Mouse (Mus musculus): Measurements from ENCODE around the gene Zfp455. TPM values are rescaled to one million over a fixed set of nuclear protein-coding genes. Genes with fewer than 3 reads are reported as not detected.
A peak's percentile ranks its signal among the peaks of the same experiment; 100 is the strongest.
"Not testable (repeated sequence)": the region's sequence is repeated elsewhere in the genome, so short reads cannot be mapped to it uniquely, and the experiment has no call there.

Zfp455 gene
- 0.83 and 1.7 TPM in 2 replicates for polyA plus RNA-seq (2016; fragmentation: Nextera tagmentation; extraction: Ambion mirVana)

DNA sequence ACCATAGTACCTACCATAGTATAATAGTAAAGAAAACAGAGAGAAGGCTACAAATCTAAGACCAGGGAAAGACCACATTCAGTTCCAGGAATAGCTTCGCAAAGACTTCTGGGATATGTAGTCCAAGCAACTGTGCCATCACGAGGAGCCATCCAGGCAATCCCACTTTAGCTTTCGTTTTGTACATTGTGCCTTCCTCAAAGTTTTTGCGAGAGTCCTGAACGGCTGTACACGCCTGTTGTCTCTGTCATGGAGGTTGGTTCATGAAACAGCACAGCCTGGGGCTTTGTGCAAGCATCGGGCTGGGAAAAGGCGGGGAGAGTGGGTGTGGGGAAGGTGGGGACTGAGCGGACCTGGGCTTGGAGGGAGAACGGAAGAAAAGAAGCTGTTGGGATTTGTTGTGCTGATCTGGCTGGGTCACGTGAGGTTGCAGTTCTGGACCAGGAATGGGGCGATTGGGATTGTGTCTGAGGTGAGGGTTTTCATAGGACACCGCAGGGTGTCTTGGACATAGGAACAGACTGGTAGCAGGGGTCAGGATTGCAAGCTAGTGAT, at the start of gene Zfp455:
Gene Zfp455 (plus strand): TSS at position 167 of the 555 bp plus-strand sequence.
- Histone ChIP-seq H3K4me3 (peak within 1 kb of the TSS; percentile 67), H3K4me1 (no peaks in the 10 kb centered on the region), H3K4me2 (replicated peaks) (peak within 1 kb of the TSS; percentile 65), H3K36me3 (no peaks in the 10 kb centered on the region), H3K27me3 (no peaks in the 10 kb centered on the region), H3K27ac (replicated peaks) (no peak within 1 kb of the TSS), H3K9me3 (no peaks in the 10 kb centered on the region), H3K9ac (replicated peaks) (peak within 1 kb of the TSS; percentile 69)
- WGBS = 2% methylated on average over 13 of the region's 13 CpGs
- ATAC-seq (ENCODE audit: low FRiP score, low read depth) = peak; percentile 93

DNA sequence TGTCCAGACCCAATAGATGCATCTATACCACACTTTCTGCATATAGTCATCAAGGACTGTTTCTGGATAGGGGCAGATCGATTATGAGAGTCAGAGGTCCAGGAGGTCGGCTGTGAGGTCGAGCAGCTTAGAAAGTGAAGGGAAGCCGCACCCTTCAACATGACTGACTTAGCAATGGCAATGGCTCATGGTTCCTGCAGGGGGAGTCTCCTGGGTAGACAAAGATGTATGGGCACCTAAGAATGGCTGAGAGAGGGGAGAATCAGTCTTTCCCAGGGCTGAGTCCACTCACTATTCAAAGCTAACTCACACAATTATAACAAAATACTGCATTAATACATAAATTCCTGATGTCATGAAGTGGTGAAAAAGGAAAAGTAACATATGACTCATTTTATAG, 28.2 kb upstream of the Zfp455 start:
- H3K4me1 ChIP-seq; H3K36me3 ChIP-seq; H3K4me3 ChIP-seq; H3K27ac ChIP-seq (replicated peaks); H3K27me3 ChIP-seq; H3K9me3 ChIP-seq; ATAC-seq (ENCODE audit: low FRiP score, low read depth); H3K9ac ChIP-seq (replicated peaks); H3K4me2 ChIP-seq (replicated peaks): not testable (repeated sequence)
- whole genome bisulfite sequencing = 62% methylated on average over 4 of the region's 4 CpGs

DNA sequence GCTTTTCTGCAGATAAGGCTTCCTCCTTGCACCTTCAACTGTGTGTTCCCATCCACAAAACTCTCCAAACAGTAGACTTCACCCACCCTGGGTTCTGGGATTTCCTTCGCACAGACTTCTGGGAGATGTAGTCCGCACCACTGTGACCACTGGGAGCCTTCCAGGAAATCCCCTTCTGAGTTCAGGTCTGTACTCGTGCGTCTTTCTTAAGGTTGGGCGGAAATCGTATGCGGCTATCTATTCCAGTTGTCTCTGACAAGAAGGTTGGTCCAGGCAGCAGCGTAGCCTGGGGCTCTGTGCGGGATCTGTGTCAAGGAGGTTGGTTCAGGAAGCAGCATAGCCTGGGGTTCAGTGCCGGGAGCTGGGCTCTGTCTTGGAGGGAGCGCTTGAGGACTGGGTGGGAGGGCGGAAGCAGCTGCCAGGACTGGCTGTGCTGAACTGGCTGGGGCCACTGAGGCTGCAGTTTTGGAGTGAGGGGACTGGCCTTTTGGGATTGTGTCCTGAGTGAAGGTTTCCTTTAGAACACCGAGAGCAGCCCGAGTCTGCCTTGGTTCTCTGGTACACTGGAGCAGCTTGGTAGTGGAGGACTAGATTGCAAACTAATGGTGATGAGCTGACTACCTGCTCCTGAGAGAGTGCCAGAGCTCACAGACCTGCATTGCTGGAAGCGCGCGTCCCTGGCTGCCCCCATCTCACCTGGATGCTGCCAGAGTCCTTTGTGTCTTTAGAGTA, 21.1 kb upstream of the Zfp455 start, which contains the start of gene Rsl1:
Gene Rsl1 (plus strand): TSS at position 192 of the 732 bp plus-strand sequence.
- ATAC-seq (ENCODE audit: low FRiP score, low read depth) = peak; percentile 98
- 3% methylated on average over 17 of the region's 17 CpGs for WGBS
- not testable (repeated sequence) for H3K27me3 ChIP-seq; H3K36me3 ChIP-seq; H3K27ac ChIP-seq (replicated peaks); H3K4me1 ChIP-seq; H3K9me3 ChIP-seq
- Histone ChIP-seq H3K4me3 (peak within 1 kb of the TSS; percentile 72), H3K4me2 (replicated peaks) (peak within 1 kb of the TSS; percentile 59), H3K9ac (replicated peaks) (peak within 1 kb of the TSS; percentile 73)

DNA sequence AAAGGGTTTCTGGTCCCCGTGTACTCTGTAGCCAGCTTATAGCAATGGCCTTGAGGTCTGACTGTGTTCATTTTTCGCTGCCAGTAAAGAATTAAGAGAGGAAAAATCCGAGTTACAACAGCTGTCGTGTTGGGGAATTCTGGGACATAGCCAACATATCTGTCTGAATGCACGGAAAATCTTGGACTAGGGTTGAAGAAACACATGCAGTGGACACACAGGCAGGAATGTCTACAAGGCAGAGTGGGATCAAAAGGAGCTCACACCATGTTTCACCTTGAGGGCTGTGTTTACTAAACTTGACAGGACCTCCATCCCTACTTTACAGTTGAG, 20.6 kb upstream of the Zfp455 start:
- no peaks in the 10 kb centered on the region for H3K4me1 ChIP-seq
- no peak for ATAC-seq (ENCODE audit: low FRiP score, low read depth)
- peaks cover 8% of the 10 kb centered on the region; the same call in 1 of the 2 replicates for H3K36me3 ChIP-seq
- H3K4me2 ChIP-seq (replicated peaks) = peak overlapping the region; percentile 59
- H3K9ac ChIP-seq (replicated peaks) = peak overlapping the region; percentile 73
- no peaks in the 10 kb centered on the region for H3K9me3 ChIP-seq
- peak overlapping the region; percentile 72 for H3K4me3 ChIP-seq
- no peaks in the 10 kb centered on the region for H3K27me3 ChIP-seq
- no peak overlapping the region for H3K27ac ChIP-seq (replicated peaks)
- 27% methylated on average over 5 of the region's 5 CpGs for WGBS

DNA sequence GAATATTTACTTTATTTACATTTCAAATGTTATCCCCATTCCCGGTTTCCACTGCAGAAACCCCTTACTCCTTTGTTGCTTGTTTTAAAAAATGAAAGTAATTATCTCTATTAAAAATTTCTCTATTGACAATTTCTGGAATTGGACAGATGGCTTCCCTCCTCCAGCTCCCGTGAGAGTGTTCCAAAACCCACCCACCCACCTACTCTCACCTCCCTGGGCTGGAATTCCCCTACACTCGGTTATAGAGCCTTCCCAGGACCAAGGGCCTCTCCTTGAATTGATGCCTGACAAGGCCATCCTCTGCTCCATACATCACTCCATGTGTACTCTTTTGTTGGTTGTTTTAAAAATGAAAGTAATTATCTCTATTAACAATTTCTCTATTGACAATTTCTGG, 7.3 kb downstream of the Zfp455 start:
- Histone ChIP-seq H3K4me2 (replicated peaks) (no peak overlapping the region), H3K27me3 (no peaks in the 10 kb centered on the region), H3K36me3 (no peaks in the 10 kb centered on the region), H3K9ac (replicated peaks) (no peak overlapping the region), H3K4me1 (no peaks in the 10 kb centered on the region), H3K27ac (replicated peaks) (no peak overlapping the region), H3K4me3 (no peak overlapping the region), H3K9me3 (no peaks in the 10 kb centered on the region)
- WGBS = 83% methylated on average over 3 of the region's 3 CpGs
- no peak for ATAC-seq (ENCODE audit: low FRiP score, low read depth)

DNA sequence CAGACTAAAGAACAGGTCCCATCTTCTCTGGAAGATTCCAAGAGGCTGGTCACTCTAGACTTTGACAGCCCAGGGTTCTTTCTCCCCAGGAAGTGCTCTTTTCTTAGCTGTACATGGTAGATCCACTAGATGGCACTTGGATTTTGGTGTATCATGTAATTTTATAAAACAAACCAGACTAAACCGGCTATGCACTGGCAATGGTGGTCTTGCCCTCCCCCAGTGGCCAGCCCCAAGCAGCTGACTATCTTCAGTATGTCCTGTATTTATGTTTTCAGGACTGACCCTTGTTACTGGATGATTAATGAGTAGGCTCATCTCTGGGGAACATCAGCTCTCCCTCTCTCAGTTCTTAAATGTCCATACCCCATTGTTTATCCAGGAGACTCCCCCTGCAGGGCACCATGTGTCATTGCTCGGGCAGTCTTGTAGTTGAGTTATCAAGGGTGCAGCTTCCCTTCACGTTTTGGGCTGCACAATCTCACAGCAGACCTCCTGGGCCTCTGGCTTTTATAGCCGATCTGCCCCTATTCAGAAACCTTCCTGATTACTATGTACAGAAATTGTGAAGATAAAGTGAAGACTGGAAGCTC, 19.8 kb downstream of the Zfp455 start:
- Histone ChIP-seq H3K4me1 (no peaks in the 10 kb centered on the region), H3K4me3 (no peak overlapping the region), H3K27ac (replicated peaks) (no peak overlapping the region), H3K9me3 (peaks cover 13% of the 10 kb centered on the region), H3K27me3 (no peaks in the 10 kb centered on the region), H3K36me3 (no peaks in the 10 kb centered on the region), H3K4me2 (replicated peaks) (no peak overlapping the region), H3K9ac (replicated peaks) (no peak overlapping the region)
- WGBS = 65% methylated on average over 4 of the region's 4 CpGs
- no peak for ATAC-seq (ENCODE audit: low FRiP score, low read depth)

Other genes starting within 250 kb of the Zfp455 start
- 5.2 and 5.6 TPM in 2 replicates for gene Zfp712, start 133.3 kb upstream of the Zfp455 start, polyA plus RNA-seq (2016; fragmentation: Nextera tagmentation; extraction: Ambion mirVana)
- 7.7 and 8.6 TPM in 2 replicates for gene Zfp708, start 96.5 kb upstream of the Zfp455 start, polyA plus RNA-seq (2016; fragmentation: Nextera tagmentation; extraction: Ambion mirVana)
- 2.3 and 3.1 TPM in 2 replicates for gene Gm28557, start 85.9 kb upstream of the Zfp455 start, polyA plus RNA-seq (2016; fragmentation: Nextera tagmentation; extraction: Ambion mirVana)
- 0.17 and 0.19 TPM in 2 replicates for gene Rslcan18, start 78.2 kb upstream of the Zfp455 start, polyA plus RNA-seq (2016; fragmentation: Nextera tagmentation; extraction: Ambion mirVana)
- gene Zfp759, start 72.8 kb upstream of the Zfp455 start, polyA plus RNA-seq (2016; fragmentation: Nextera tagmentation; extraction: Ambion mirVana) = 2.7 and 2.8 TPM in 2 replicates
- gene Rsl1, start 21.3 kb upstream of the Zfp455 start, polyA plus RNA-seq (2016; fragmentation: Nextera tagmentation; extraction: Ambion mirVana) = 4.8 and 5.1 TPM in 2 replicates
- 2.7 and 3.3 TPM in 2 replicates for gene Zfp458, start 84.0 kb downstream of the Zfp455 start, polyA plus RNA-seq (2016; fragmentation: Nextera tagmentation; extraction: Ambion mirVana)
- 0.41 and 0.71 TPM in 2 replicates for gene Zfp457, start 112.0 kb downstream of the Zfp455 start, polyA plus RNA-seq (2016; fragmentation: Nextera tagmentation; extraction: Ambion mirVana)
- 1.5 and 1.9 TPM in 2 replicates for gene Zfp595, start 138.1 kb downstream of the Zfp455 start, polyA plus RNA-seq (2016; fragmentation: Nextera tagmentation; extraction: Ambion mirVana)
- gene Gm28044, start 166.0 kb downstream of the Zfp455 start, polyA plus RNA-seq (2016; fragmentation: Nextera tagmentation; extraction: Ambion mirVana) = 0.84 TPM in 1 of 2 replicates, not detected in the other
- 0.94 and 0.98 TPM in 2 replicates for gene Zfp953, start 166.1 kb downstream of the Zfp455 start, polyA plus RNA-seq (2016; fragmentation: Nextera tagmentation; extraction: Ambion mirVana)
- gene Gm28041, start 181.2 kb downstream of the Zfp455 start, polyA plus RNA-seq (2016; fragmentation: Nextera tagmentation; extraction: Ambion mirVana) = 0.29 TPM in 1 of 2 replicates, not detected in the other
- gene Zfp456, start 181.3 kb downstream of the Zfp455 start, polyA plus RNA-seq (2016; fragmentation: Nextera tagmentation; extraction: Ambion mirVana) = 0.83 and 1.2 TPM in 2 replicates
- gene Zfp429, start 205.3 kb downstream of the Zfp455 start, polyA plus RNA-seq (2016; fragmentation: Nextera tagmentation; extraction: Ambion mirVana) = 2.9 and 4.3 TPM in 2 replicates
- gene Zfp459, start 226.9 kb downstream of the Zfp455 start, polyA plus RNA-seq (2016; fragmentation: Nextera tagmentation; extraction: Ambion mirVana) = 0.42 and 0.46 TPM in 2 replicates

Data from midbrain, embryonic 12.5 days (tissue).